In the genomic region with DNA sequence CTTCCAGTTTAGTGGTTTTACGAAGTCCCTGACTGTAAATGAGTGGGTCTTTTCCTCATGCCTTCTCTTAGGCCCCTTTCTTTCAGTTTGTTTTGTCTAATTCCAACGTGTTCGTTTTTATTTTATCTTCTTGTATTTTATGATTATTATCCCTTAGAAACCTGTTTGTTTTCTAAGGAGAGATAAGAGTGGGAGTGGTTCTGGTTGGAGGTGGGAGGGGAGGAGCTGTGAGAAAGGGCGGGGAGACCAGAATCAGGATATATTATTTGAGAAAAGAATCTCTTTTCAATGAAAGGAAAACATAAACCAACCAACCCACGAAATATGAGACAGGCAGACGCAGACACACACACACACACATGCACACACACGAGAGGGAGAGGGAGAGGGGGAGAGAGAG, we compare ENCODE assay signal across 13 mouse cellular contexts.
"Had no signal": no experiment of that assay in that cellular context is flagged by ENCODE, and none has a peak within 500 bp of the region (broad histone marks: within the 10 kb centered on the region; RNA-seq: fewer than 3 reads in every experiment).

No protein-coding gene starts in this region.

- H3K4me2 ChIP-seq: kidney, embryonic 15.5 days; limb, embryonic 12.5 days; lung, embryonic 15.5 days; midbrain, embryonic 12.5 days had no signal

- H3K36me3 ChIP-seq: kidney, embryonic 15.5 days; limb, embryonic 12.5 days; lung, embryonic 15.5 days; midbrain, embryonic 12.5 days had no signal

- H3K4me1 ChIP-seq: kidney, embryonic 15.5 days; limb, embryonic 12.5 days; lung, embryonic 15.5 days; midbrain, embryonic 12.5 days had no signal

- H3K27ac ChIP-seq: kidney, embryonic 15.5 days; left cerebral cortex, adult 2 months; limb, embryonic 12.5 days; lung, embryonic 15.5 days; macrophage; midbrain, embryonic 12.5 days had no signal

- DNase-seq: kidney, adult 2 months; kidney, postnatal 14 days; lung, postnatal 14 days; right cerebral cortex, adult 18-20 months; right cerebral cortex, postnatal 25 days; thymus, adult 18-20 months had no signal

- H3K9ac ChIP-seq: kidney, embryonic 15.5 days; limb, embryonic 12.5 days; lung, embryonic 15.5 days; midbrain, embryonic 12.5 days had no signal

- H3K4me3 ChIP-seq: kidney, embryonic 15.5 days; left cerebral cortex, adult 2 months; limb, embryonic 12.5 days; lung, embryonic 15.5 days; megakaryocyte, embryonic 14.5 days; midbrain, embryonic 12.5 days had no signal

- H3K9me3 ChIP-seq: kidney, embryonic 15.5 days; lung, embryonic 15.5 days; midbrain, embryonic 12.5 days had no signal

- H3K27me3 ChIP-seq: kidney, embryonic 15.5 days; limb, embryonic 12.5 days; lung, embryonic 15.5 days; midbrain, embryonic 12.5 days had no signal
